Mouse (Mus musculus): Measurements from ENCODE around the gene Fstl4.

- no peak for TF ChIP-seq POLR2A (IDR thresholded peaks at IDR 0.05; ENCODE audit: low read depth, low read length)
- no peak for TF ChIP-seq CTCF (conservative IDR thresholded peaks at IDR 0.05; ENCODE audit: insufficient read depth, insufficient read length, low read depth, low read length)
These were observed 163.9 kb downstream of the Fstl4 start for GRCm38 (mm10) chr11:52928321-52928720.

All from kidney, adult 2 months (tissue).